Mouse (Mus musculus) hematopoietic stem cell, adult 5-6 weeks (primary cell): ENCODE data around the gene Gdf7. TPM values are rescaled to one million over a fixed set of nuclear protein-coding genes. Genes with fewer than 3 reads are reported as not detected.

Source experiments
- ATAC-seq, 2 experiments: fragments of 125-278 bp in 1 of 2; replicated peaks in 1 of 2; 2 replicates each; pipeline ENCODE4 v1.8.0; 2016 to 2017; ENCODE audit warnings: inconsistent platforms in 2 of 2, mild to moderate bottlenecking in 2 of 2, moderate number of reproducible peaks in 2 of 2, low read depth in 1 of 2, moderate TSS enrichment in 1 of 2; ENCODE audit not compliant: low FRiP score in 2 of 2, poor library complexity in 2 of 2, severe bottlenecking in 2 of 2, insufficient read depth in 1 of 2, low TSS enrichment in 1 of 2
- total RNA-seq: library from RNA; stranded (forward); fragments of 172-1452, 232-1000 nt; gene quantifications from 2 replicates; pipeline ENCODE4 v1.2.3, GENCODE M21; 2017

The Gdf7 gene
- total RNA-seq, 1 experiment from 2014 or later, result not detected

DNA sequence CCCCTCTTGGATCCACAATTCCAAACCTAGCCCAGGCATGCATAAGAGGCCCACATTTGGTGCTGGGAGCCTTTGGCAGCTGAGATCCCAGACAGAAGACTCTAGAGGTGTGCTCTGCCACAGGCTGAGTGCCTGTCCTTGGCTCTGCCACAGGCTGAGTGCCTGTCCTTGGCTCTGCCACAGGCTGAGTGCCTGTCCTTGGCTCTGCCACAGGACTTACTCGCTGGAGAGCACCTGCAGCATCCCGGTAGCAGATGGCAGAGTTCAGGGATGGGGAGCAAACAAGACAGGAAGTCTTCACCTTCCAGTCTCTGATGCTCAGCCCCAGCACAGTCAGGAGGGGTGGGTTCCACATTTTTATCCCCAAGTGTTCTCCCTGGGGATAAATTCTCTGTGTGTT, 3.5 kb upstream of the Gdf7 start:
- no peak for ATAC-seq

GRCm38 (mm10) chr12:8301011-8301814, 541 bp downstream of the Gdf7 start:
- no peak for ATAC-seq

GRCm38 (mm10) chr12:8300521-8300920, 1.2 kb downstream of the Gdf7 start:
- no peak for ATAC-seq

GRCm38 (mm10) chr12:8300111-8300480, 1.7 kb downstream of the Gdf7 start:
- no peak for ATAC-seq

- no peak for ATAC-seq
Observed at GRCm38 (mm10) chr12:8299143-8300110, 2.3 kb downstream of the Gdf7 start.

GRCm38 (mm10) chr12:8298361-8299142, 3.2 kb downstream of the Gdf7 start:
- ATAC-seq, result no peak

- ATAC-seq, result no peak
Observed at GRCm38 (mm10) chr12:8297586-8298214, 4.1 kb downstream of the Gdf7 start.

DNA sequence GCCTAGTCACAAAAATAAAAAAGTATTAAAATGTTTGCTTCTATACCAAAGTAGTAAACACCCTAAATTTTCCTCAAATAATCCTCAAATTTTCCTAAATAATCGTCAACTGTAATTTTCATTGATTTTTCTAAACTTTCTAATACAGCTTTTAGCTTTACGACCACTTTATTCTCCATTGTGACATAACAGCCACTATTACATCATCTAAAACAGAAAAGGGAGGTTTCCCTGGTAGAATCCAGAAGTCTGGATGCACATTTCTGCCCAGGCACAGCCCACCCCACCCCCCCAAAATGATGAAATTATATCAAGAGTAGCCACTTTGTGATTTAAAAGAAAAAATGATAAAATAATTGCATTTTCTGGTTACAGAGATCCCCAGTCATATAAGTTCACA, 5.6 kb downstream of the Gdf7 start:
- no peak for ATAC-seq

DNA sequence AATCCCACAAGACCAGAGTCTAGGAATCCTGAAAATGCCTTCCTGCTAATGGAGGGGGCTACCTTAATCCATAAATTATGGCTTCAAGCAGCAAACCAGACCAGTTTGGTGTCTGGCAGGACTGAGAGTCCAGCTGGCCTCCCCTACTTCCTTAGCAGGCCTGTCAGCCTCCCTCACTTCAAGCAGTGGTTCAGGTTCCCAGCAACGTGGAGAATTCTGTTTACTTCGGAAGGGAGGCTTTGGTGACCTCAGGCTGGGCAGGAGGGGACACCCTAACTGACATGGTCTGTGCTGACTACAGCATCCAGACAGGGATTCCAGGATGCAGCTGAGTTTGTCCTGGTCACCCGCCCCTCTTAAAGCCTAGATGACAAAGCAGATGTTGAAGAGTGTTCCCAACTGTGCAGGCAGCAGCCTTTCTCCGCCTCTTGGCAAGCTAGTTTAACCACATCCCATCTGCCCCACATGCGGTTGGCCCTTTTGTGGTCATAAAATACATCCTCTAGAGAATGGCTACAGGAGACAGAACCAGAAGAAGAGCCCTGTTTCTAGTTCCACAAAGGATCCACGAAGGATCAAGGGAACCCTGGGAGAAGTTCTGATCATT, 6.3 kb downstream of the Gdf7 start:
- peak; percentile 81 to 83 for ATAC-seq

GRCm38 (mm10) chr12:8291157-8291853, 10.4 kb downstream of the Gdf7 start:
- no peak for ATAC-seq

- ATAC-seq, result no peak
Observed at GRCm38 (mm10) chr12:8289499-8289898, 12.3 kb downstream of the Gdf7 start.

DNA sequence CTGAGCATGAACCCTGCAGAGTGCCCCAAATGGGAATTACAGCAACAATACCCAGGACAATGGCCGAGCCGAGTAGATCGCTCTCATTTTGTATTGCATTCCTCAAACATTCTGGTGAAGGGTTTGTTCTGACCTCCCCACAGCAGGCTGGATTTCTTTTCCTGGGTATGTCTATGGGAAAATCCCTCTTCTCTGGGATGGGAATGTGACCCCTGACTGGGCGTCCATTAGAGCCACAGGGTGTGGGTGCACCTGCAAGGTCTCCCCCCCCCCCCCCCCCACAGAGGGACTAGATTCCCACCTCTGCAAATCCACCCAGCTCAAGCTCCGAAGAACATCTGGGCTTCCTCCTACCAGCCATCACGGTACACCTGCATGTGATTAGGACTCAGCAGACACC, 12.7 kb downstream of the Gdf7 start:
- ATAC-seq, result no peak

DNA sequence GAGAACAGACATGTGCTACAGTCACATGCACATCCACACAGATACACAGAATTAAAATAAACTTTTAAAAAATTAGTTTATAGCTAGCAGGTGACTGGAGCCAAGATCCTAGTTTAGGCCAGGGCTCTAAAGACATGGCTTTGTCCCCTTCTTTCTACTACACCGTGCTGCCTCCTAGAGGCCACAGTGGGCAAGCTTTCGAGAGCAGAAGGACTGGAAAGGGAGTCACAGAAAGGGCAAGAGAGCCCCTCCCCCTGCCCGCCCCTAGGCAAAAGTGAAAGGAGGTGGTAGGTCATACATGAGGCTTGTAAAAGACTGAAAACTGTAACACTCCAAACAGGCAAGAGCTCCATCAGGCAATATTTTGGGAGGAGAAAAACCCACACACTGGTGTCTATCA, 13.8 kb downstream of the Gdf7 start:
- ATAC-seq, result 0 out of 4 replicates have a peak, but pooled peaks of 1 of the 2 experiments have one; percentile 11

DNA sequence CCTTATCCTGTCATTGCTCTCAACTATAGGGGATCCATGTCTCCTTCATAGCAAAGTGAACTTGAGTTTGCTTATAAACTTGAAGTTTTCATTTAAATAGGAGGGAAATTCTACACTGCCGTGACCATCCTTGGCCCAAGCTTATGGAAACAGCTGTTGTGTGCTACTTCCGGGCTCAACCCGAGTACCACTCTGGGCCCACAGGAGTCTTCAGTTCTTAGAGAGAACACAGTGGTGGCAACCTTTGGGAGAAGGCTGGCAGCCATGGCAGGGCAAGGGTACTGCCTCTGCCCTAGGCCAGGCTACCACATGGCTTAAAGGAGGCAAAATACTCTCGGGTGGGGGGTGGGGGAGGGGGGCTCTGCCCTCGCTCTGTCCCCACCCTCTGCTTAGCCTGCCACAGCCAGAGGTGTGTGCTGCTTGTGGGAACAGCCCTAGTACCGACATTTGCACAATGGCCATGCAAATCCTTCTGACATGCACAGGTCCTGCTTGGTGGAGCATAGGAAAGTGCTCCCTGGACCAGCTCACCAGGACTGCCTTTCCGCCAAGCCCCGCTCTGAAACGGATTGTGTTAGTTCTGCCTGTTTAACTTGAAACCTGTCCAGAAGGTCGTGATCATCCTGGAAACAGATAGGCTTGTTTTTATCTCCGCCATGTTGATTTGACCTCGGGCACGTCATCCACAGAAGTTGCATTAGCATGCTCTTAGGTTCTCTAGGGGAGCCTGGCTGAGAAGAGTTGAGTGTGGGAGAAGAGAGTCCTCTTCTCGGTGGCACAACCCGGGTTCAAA, 20.3 kb downstream of the Gdf7 start:
- ATAC-seq, result no peak

DNA sequence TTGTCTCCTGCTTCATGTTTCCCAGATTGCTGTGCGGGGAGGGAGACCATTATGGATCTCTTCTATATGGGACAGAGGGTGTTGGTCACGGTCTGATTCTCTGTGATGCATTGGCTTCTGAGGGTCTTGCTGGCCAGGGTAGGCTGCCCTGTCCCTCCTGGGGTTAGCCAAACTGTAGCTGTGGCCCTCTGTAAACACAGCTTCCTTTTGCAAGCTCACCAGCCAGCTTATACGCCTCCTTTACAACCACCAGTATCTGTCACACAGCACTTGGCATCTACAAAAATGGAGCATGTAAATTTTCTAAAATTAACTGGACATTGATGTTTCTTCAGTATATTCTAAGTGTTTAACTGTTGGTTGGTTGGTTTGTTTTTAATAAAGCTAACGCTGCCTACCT, 26.3 kb downstream of the Gdf7 start:
- no peak for ATAC-seq
